Mouse (Mus musculus) forebrain, embryonic 10.5 days (tissue): ENCODE results near the gene Stra6. TPM values are rescaled to one million over a fixed set of nuclear protein-coding genes. Genes with fewer than 3 reads are reported as not detected.
A peak's percentile ranks its signal among the peaks of the same experiment; 100 is the strongest.

ENCODE experiments used
- DNase-seq: peaks from one replicate; pipeline ENCODE4 v3.0.0-alpha.2; 2017; ENCODE audit warnings: low spot score; ENCODE audit errors: extremely low spot score
- H3K27ac ChIP-seq: fragments of 300-500 bp; sonication (generic); 2 replicates; pipeline ENCODE4 v1.5.1; 2016; ENCODE audit warnings: mild to moderate bottlenecking
- H3K27me3 ChIP-seq: fragments of 300-500 bp; sonication (generic); 2 replicates; pipeline ENCODE4 v1.6.1; 2016; ENCODE audit warnings: mild to moderate bottlenecking; ENCODE audit not compliant: poor library complexity, severe bottlenecking
- H3K36me3 ChIP-seq: fragments of 300-500 bp; sonication (generic); replicated peaks from 2 replicates; pipeline ENCODE4 v1.6.1; 2016; ENCODE audit warnings: mild to moderate bottlenecking, moderate library complexity
- H3K4me1 ChIP-seq: fragments of 300-500 bp; sonication (generic); 2 replicates; pipeline ENCODE4 v1.6.1; 2016
- H3K4me3 ChIP-seq: fragments of 300-500 bp; sonication (generic); 2 replicates; pipeline ENCODE4 v1.5.1; 2016; ENCODE audit warnings: mild to moderate bottlenecking, moderate library complexity
- H3K9me3 ChIP-seq: fragments of 300-500 bp; sonication (generic); 2 replicates; pipeline ENCODE4 v1.6.1; 2016; ENCODE audit warnings: mild to moderate bottlenecking, moderate library complexity
- WGBS: fragments of 180-500 bp; shearing (Covaris S2); methylation state at CpG from one replicate; pipeline ENCODE4 v1.1.7; 2016; 5-methylcytosine and 5-hydroxymethylcytosine counted together
- polyA plus RNA-seq: library from polyadenylated mRNA; unstranded; fragments of >200 nt; fragmentation: Nextera tagmentation; extraction: Ambion mirVana; gene quantifications from 2 replicates; pipeline ENCODE4 v1.2.1, GENCODE M21; 2016

Stra6 gene
- polyA plus RNA-seq, 1 experiment from 2014 or later, result 33.0 TPM

- H3K4me3 ChIP-seq, result no peak overlapping the region
- WGBS, result 66% methylated on average over 5 of the region's 5 CpGs
- peak overlapping the region; percentile 44; the same call in 1 of the 2 replicates for H3K27ac ChIP-seq
- no peaks in the 10 kb centered on the region for H3K36me3 ChIP-seq
- H3K9me3 ChIP-seq, result no peaks in the 10 kb centered on the region
- peaks cover 71% of the 10 kb centered on the region for H3K4me1 ChIP-seq
- no peak for DNase-seq
- H3K27me3 ChIP-seq, result peaks cover 51% of the 10 kb centered on the region
These were observed 43.9 kb downstream of the Stra6 start for GRCm38 (mm10) chr9:58107494-58107893.

GRCm38 (mm10) chr9:58110787-58111186 lies 47.2 kb downstream of the Stra6 start:
- Histone ChIP-seq H3K36me3 (no peaks in the 10 kb centered on the region), H3K4me1 (peaks cover 77% of the 10 kb centered on the region), H3K9me3 (no peaks in the 10 kb centered on the region), H3K27ac (peak overlapping the region; percentile 92), H3K27me3 (peaks cover 75% of the 10 kb centered on the region), H3K4me3 (no peak overlapping the region)
- no peak for DNase-seq
- WGBS, result 91% methylated on average over 5 of the region's 5 CpGs

- Histone ChIP-seq H3K27me3 (peaks cover 75% of the 10 kb centered on the region), H3K9me3 (no peaks in the 10 kb centered on the region), H3K36me3 (no peaks in the 10 kb centered on the region), H3K27ac (peak overlapping the region; percentile 92), H3K4me1 (peaks cover 77% of the 10 kb centered on the region), H3K4me3 (no peak overlapping the region)
- DNase-seq, result no peak
- 65% methylated on average over 6 of the region's 6 CpGs for WGBS
These were observed 47.8 kb downstream of the Stra6 start for GRCm38 (mm10) chr9:58111431-58111830.

GRCm38 (mm10) chr9:58112321-58112751 lies 48.7 kb downstream of the Stra6 start:
- Histone ChIP-seq H3K4me3 (peak overlapping the region; percentile 47), H3K36me3 (no peaks in the 10 kb centered on the region), H3K9me3 (no peaks in the 10 kb centered on the region), H3K27me3 (peaks cover 76% of the 10 kb centered on the region), H3K27ac (peak overlapping the region; percentile 92), H3K4me1 (peaks cover 80% of the 10 kb centered on the region)
- DNase-seq, result no peak
- under 1% methylated on average over 6 of the region's 6 CpGs for WGBS

- 1% methylated on average over 6 of the region's 6 CpGs for WGBS
- Histone ChIP-seq H3K27me3 (peaks cover 80% of the 10 kb centered on the region), H3K27ac (peak overlapping the region; percentile 92), H3K9me3 (no peaks in the 10 kb centered on the region), H3K4me1 (peaks cover 76% of the 10 kb centered on the region), H3K36me3 (no peaks in the 10 kb centered on the region), H3K4me3 (peak overlapping the region; percentile 47)
- peak; percentile 85 for DNase-seq
These were observed 49.3 kb downstream of the Stra6 start for GRCm38 (mm10) chr9:58112866-58113278.

- Histone ChIP-seq H3K27ac (peak overlapping the region; percentile 92), H3K9me3 (no peaks in the 10 kb centered on the region), H3K36me3 (no peaks in the 10 kb centered on the region), H3K4me1 (peaks cover 78% of the 10 kb centered on the region), H3K27me3 (peaks cover 85% of the 10 kb centered on the region), H3K4me3 (peak overlapping the region; percentile 47)
- peak; percentile 70 for DNase-seq
- WGBS, result under 1% methylated on average over 22 of the region's 22 CpGs
These were observed 49.8 kb downstream of the Stra6 start for GRCm38 (mm10) chr9:58113279-58113884.

- WGBS, result 2% methylated on average over 9 of the region's 9 CpGs
- H3K36me3 ChIP-seq, result no peaks in the 10 kb centered on the region
- peak overlapping the region; percentile 47 for H3K4me3 ChIP-seq
- no peaks in the 10 kb centered on the region for H3K9me3 ChIP-seq
- H3K27me3 ChIP-seq, result peaks cover 88% of the 10 kb centered on the region
- peak overlapping the region; percentile 92 for H3K27ac ChIP-seq
- peaks cover 82% of the 10 kb centered on the region for H3K4me1 ChIP-seq
- no peak for DNase-seq
These were observed 50.4 kb downstream of the Stra6 start for GRCm38 (mm10) chr9:58114019-58114418.

- Histone ChIP-seq H3K27ac (peak overlapping the region; percentile 92), H3K36me3 (no peaks in the 10 kb centered on the region), H3K9me3 (no peaks in the 10 kb centered on the region), H3K27me3 (peaks cover 74% of the 10 kb centered on the region), H3K4me3 (no peak overlapping the region), H3K4me1 (peaks cover 81% of the 10 kb centered on the region)
- no peak for DNase-seq
- WGBS, result 30% methylated on average over 7 of the region's 7 CpGs
These were observed 51.8 kb downstream of the Stra6 start for GRCm38 (mm10) chr9:58115297-58115925.

- Histone ChIP-seq H3K4me1 (peaks cover 76% of the 10 kb centered on the region), H3K27ac (peak overlapping the region; percentile 92), H3K4me3 (no peak overlapping the region), H3K36me3 (no peaks in the 10 kb centered on the region), H3K27me3 (peaks cover 68% of the 10 kb centered on the region), H3K9me3 (no peaks in the 10 kb centered on the region)
- WGBS, result 28% methylated on average over 7 of the region's 7 CpGs
- DNase-seq, result no peak
These were observed 52.5 kb downstream of the Stra6 start for GRCm38 (mm10) chr9:58116024-58116651.

GRCm38 (mm10) chr9:58118671-58119070 lies 55.1 kb downstream of the Stra6 start, which contains the start of gene Ccdc33:
Gene Ccdc33, minus strand, starts transcription at chr9:58118823.
- peaks cover 67% of the 10 kb centered on the region for H3K4me1 ChIP-seq
- peaks cover 59% of the 10 kb centered on the region for H3K27me3 ChIP-seq

GRCm38 (mm10) chr9:58125085-58125484 lies 61.5 kb downstream of the Stra6 start:
- Histone ChIP-seq H3K4me1 (peaks cover 80% of the 10 kb centered on the region), H3K27ac (peak overlapping the region; percentile 76), H3K27me3 (peaks cover 29% of the 10 kb centered on the region), H3K9me3 (no peaks in the 10 kb centered on the region), H3K4me3 (no peak overlapping the region), H3K36me3 (no peaks in the 10 kb centered on the region)
- WGBS, result 54% methylated on average over 3 of the region's 3 CpGs
- no peak for DNase-seq

More at GRCm38 (mm10) chr9:58118671-58119070, 55.1 kb downstream of the Stra6 start, which contains the start of gene Ccdc33:
- Histone ChIP-seq H3K4me3 (no peak within 1 kb of the TSS), H3K27ac (peak within 1 kb of the TSS; percentile 92), H3K36me3 (no peaks in the 10 kb centered on the region), H3K9me3 (no peaks in the 10 kb centered on the region)
- no peak for DNase-seq
- 34% methylated on average over 2 of the region's 2 CpGs for WGBS

GRCm38 (mm10) chr9:58125811-58126210 lies 62.2 kb downstream of the Stra6 start:
- DNase-seq, result no peak
- Histone ChIP-seq H3K4me1 (peaks cover 83% of the 10 kb centered on the region), H3K27me3 (peaks cover 36% of the 10 kb centered on the region)

More at GRCm38 (mm10) chr9:58125811-58126210, 62.2 kb downstream of the Stra6 start:
- WGBS, result 28% methylated on average over 4 of the region's 4 CpGs
- H3K36me3 ChIP-seq, result no peaks in the 10 kb centered on the region
- H3K4me3 ChIP-seq, result no peak overlapping the region
- H3K9me3 ChIP-seq, result no peaks in the 10 kb centered on the region
- H3K27ac ChIP-seq, result peak overlapping the region; percentile 76; the same call in 1 of the 2 replicates
